Mouse (Mus musculus) intestine, embryonic 16.5 days (tissue): ENCODE data around the gene Fam131c. TPM values are rescaled to one million over a fixed set of nuclear protein-coding genes. Genes with fewer than 3 reads are reported as not detected.

ENCODE experiments used
- ATAC-seq: fragments of 200-750 bp; cut with Nextera tagmentation; 2 replicates; pipeline ENCODE4 v1.8.0; 2017; ENCODE audit warnings: moderate TSS enrichment, moderate library complexity
- H3K27ac ChIP-seq: fragments of 300-500 bp; sonication (generic); 2 replicates; pipeline ENCODE4 v1.5.1; 2014; ENCODE audit warnings: mild to moderate bottlenecking, low read length
- H3K27me3 ChIP-seq: fragments of 300-500 bp; sonication (generic); replicated peaks from 2 replicates; pipeline ENCODE4 v1.6.1; 2014; ENCODE audit warnings: low read length, control low read depth, mixed read lengths; ENCODE audit not compliant: control insufficient read depth, insufficient read depth
- H3K36me3 ChIP-seq: fragments of 300-500 bp; sonication (generic); 2 replicates; pipeline ENCODE4 v1.6.1; 2014; ENCODE audit warnings: low read length, control low read depth; ENCODE audit not compliant: control insufficient read depth, insufficient read depth
- H3K4me1 ChIP-seq: fragments of 300-500 bp; sonication (generic); 2 replicates; pipeline ENCODE4 v1.6.1; 2014; ENCODE audit warnings: low read length, control low read depth, mixed read lengths; ENCODE audit not compliant: control insufficient read depth, insufficient read depth
- H3K4me2 ChIP-seq: fragments of 300-500 bp; sonication (generic); 2 replicates; pipeline ENCODE4 v1.6.1; 2014; ENCODE audit warnings: low read depth, low read length, control low read depth
- H3K4me3 ChIP-seq: fragments of 300-500 bp; sonication (generic); 2 replicates; pipeline ENCODE4 v1.5.1; 2014; ENCODE audit warnings: mild to moderate bottlenecking, low read length
- H3K9ac ChIP-seq: fragments of 300-500 bp; sonication (generic); 2 replicates; pipeline ENCODE4 v1.6.1; 2014; ENCODE audit warnings: low read depth, low read length
- H3K9me3 ChIP-seq: fragments of 300-500 bp; sonication (generic); 2 replicates; pipeline ENCODE4 v1.6.1; 2016; ENCODE audit warnings: low read length, control low read depth; ENCODE audit not compliant: control insufficient read depth
- WGBS: fragments of 180-500 bp; shearing (Covaris S2); extraction: QIAGEN DNeasy Blood & Tissue Kit; methylation state at CpG from one replicate; pipeline ENCODE4 v1.1.7; 2014; 5-methylcytosine and 5-hydroxymethylcytosine counted together
- polyA plus RNA-seq: library from polyadenylated mRNA; unstranded; fragments of >200 nt; fragmentation: Nextera tagmentation; extraction: Ambion mirVana; gene quantifications from 2 replicates; pipeline ENCODE4 v1.2.1, GENCODE M21; 2015

The Fam131c gene
- polyA plus RNA-seq, 1 experiment from 2014 or later: 1.5 TPM

DNA sequence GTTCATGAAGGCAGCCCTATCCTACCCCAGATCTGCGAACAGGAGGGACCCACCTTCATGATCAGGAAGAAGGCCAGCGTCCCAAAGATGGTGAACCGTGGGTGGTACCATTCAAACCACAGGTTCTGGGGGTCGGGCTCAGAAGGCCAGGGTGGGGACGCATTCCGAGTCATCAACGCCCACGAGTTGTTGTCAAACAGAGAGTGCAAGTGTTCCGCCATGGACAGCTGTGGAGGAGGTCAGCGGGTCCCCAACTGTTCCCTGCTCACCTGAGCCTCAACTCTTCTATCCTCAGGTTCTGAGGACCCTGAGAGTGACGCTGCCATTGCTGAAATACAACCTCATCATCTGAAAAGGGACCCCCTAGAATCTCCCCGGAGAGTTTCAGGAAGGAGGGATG is 23.3 kb downstream of the Fam131c start:
- ATAC-seq: no peak
- WGBS: 77% methylated on average over 12 of the region's 12 CpGs
- no peak overlapping the region for H3K4me3 ChIP-seq
- no peak overlapping the region for H3K27ac ChIP-seq
- H3K36me3 ChIP-seq: no peaks in the 10 kb centered on the region
- H3K4me1 ChIP-seq: peaks cover 4% of the 10 kb centered on the region
- H3K9me3 ChIP-seq: no peaks in the 10 kb centered on the region
- H3K9ac ChIP-seq: no peak overlapping the region
- H3K4me2 ChIP-seq: no peak overlapping the region
- H3K27me3 ChIP-seq: no peaks in the 10 kb centered on the region

DNA sequence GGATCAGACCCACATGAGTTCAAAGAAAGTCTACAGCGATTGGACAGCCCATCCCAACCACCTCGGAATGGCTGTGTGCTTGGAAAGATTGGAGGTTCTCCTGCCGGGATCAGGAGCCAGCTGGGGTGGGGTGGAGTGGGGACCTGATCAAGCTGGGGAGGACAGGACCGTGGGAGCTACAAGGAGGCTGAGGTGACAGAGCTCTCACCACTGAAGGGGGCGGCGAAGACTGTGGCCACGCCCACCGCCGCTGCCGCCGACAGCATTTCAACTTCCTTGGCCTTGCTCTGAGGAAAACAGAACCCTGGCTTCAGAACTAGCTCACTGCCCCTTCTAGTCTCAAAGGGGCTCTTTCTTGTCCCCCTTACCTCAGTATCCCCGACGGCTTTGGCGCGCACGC is 26.7 kb downstream of the Fam131c start:
- Histone ChIP-seq H3K4me2 (peak overlapping the region; percentile 13), H3K36me3 (no peaks in the 10 kb centered on the region), H3K9ac (no peak overlapping the region), H3K27me3 (no peaks in the 10 kb centered on the region), H3K27ac (no peak overlapping the region), H3K4me1 (peaks cover 4% of the 10 kb centered on the region), H3K9me3 (no peaks in the 10 kb centered on the region), H3K4me3 (peak overlapping the region; percentile 10; the same call in 1 of the 2 replicates)
- ATAC-seq: no peak
- 13% methylated on average over 16 of the region's 16 CpGs for WGBS

DNA sequence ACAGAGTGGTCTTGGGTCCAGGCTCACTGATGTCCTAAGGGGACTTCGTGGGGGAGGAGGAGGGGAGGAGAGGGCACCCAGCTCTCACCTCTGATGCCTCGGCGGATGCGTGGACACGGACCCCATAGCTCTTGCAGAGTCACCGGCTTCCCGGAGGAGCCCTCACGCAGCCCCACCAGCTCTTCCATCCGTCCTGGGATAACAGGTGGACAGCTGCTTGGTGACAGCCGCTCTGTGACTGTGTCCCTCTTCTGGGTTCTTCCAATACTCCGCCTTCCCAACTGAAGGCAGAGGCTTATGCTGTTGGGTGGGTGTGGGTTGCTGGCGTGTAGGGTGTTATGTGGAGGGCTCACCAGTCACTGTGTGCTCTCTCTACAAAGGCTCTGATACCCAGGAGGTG is 29.8 kb downstream of the Fam131c start:
- Histone ChIP-seq H3K9ac (no peak overlapping the region), H3K9me3 (no peaks in the 10 kb centered on the region), H3K4me3 (no peak overlapping the region), H3K4me1 (peaks cover 4% of the 10 kb centered on the region), H3K27ac (no peak overlapping the region), H3K4me2 (no peak overlapping the region), H3K36me3 (no peaks in the 10 kb centered on the region), H3K27me3 (no peaks in the 10 kb centered on the region)
- 77% methylated on average over 12 of the region's 12 CpGs for WGBS
- ATAC-seq: no peak

DNA sequence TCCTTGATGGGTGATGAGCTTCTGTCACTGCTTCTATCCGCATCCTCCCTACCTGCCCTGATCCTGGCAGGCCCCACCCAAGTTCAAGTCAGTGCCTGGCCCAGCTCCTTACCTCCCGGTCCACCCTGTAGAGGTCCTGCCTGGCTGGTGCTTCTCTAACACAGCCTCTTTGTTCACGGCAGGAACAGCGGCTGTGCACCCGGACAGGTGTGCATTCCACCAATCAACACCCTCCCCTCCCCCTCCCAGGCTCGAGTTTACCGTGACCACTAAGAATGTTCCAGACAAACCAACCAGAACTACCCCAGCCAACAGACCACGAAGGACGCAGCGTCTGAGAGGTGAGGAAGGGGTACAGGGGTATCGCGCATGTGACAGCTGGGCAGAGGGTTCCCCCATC is 30.5 kb downstream of the Fam131c start, which contains the start of gene Clcnka:
Gene Clcnka, minus strand, starts transcription at position 180 of the 400 bp plus-strand sequence.
- 44% methylated on average over 12 of the region's 12 CpGs for WGBS
- peak; percentile 39; the same call in 1 of the 2 replicates for ATAC-seq
- Histone ChIP-seq H3K4me3 (no peak within 1 kb of the TSS), H3K27me3 (no peaks in the 10 kb centered on the region), H3K27ac (no peak within 1 kb of the TSS), H3K9me3 (no peaks in the 10 kb centered on the region), H3K36me3 (no peaks in the 10 kb centered on the region), H3K9ac (no peak within 1 kb of the TSS), H3K4me2 (no peak within 1 kb of the TSS), H3K4me1 (peaks cover 4% of the 10 kb centered on the region)

DNA sequence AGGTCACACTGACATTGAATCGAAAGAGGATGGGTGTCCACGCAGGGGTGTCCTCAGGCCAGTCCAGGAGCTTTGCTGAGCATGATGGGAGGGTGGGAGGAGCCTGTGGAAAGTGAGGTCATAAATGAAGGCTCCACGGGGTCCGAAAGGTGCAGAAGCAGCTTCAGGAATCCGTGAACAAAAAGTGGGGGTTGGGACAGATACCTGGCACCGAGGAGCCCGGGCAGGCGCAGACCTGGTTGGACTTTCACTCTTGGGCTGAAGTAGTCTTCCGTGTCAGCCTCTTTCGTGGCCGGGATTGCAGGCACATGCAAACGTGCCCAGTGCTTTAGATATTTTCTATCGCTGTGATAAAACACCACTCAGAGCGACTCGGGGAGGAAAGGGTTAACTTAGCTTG is 32.2 kb downstream of the Fam131c start:
- no peaks in the 10 kb centered on the region for H3K9me3 ChIP-seq
- H3K27ac ChIP-seq: no peak overlapping the region
- no peak overlapping the region for H3K9ac ChIP-seq
- H3K36me3 ChIP-seq: no peaks in the 10 kb centered on the region
- H3K27me3 ChIP-seq: no peaks in the 10 kb centered on the region
- no peak overlapping the region for H3K4me2 ChIP-seq
- H3K4me1 ChIP-seq: peaks cover 8% of the 10 kb centered on the region; the same call in 1 of the 2 replicates
- ATAC-seq: no peak
- H3K4me3 ChIP-seq: no peak overlapping the region
- 83% methylated on average over 15 of the region's 15 CpGs for WGBS

DNA sequence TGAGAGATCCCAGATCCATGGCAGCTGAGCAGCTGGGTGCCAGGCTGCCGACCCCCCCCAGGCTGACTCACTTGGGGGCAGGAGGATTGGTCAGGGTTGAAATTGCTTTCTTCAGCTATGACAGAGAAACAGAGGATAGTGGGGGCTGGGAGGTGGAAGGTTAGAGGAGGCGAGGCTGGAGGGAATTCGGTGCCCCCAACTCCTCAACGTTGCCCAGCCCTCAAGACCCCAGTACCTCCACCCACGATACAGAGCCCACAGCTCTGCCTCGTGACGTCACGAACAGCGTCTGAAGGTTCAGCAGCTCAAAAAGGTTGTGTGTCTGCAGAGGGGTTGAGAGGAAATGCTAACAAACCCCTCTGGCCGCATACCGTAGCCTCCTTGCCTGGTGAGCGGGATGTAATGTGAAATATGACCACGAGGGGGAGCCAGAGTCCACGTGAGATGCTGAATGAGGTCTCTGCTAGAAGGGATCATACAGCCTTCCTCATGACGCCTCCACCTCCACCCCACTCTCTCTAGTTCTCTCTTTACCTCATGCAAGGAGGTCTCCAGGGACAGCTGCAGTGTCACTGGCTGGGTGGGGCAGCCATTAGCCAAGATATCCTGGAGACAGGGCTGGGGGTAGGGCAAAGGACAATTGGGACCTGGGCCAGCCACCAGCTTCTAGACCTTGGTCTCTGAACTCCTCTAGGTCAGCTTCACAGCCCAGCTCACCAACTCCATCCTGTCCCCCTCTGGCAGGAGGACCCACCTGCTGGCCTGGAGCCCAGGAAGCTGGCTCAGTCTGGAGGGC is 36.7 kb downstream of the Fam131c start:
- Histone ChIP-seq H3K4me1 (peaks cover 15% of the 10 kb centered on the region), H3K36me3 (no peaks in the 10 kb centered on the region), H3K9me3 (no peaks in the 10 kb centered on the region), H3K27me3 (no peaks in the 10 kb centered on the region), H3K27ac (no peak overlapping the region), H3K4me3 (peak overlapping the region; percentile 23), H3K4me2 (peak overlapping the region; percentile 43), H3K9ac (peak overlapping the region; percentile 38; the same call in 1 of the 2 replicates)
- WGBS: 11% methylated on average over 15 of the region's 15 CpGs
- peak; percentile 82 for ATAC-seq

DNA sequence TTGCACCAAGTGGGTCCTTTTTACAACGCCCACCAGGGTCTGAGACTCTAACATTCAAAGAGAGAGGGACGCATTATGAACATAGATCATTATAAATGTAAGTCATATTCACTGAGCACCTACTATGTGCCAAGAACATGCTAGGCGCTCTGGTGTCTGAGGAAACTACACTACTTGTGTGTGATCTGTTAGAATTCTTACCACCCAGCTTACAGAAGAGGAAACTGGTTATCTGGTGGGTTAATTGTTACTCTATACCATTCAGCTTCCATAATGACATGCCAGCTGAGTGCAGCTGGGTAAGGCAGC is 37.2 kb downstream of the Fam131c start:
- H3K27ac ChIP-seq: no peak overlapping the region
- no peak overlapping the region for H3K9ac ChIP-seq
- H3K4me1 ChIP-seq: peaks cover 15% of the 10 kb centered on the region
- no peaks in the 10 kb centered on the region for H3K9me3 ChIP-seq
- no peak overlapping the region for H3K4me3 ChIP-seq
- no peaks in the 10 kb centered on the region for H3K27me3 ChIP-seq
- WGBS: 83% methylated on average over 3 of the region's 3 CpGs
- no peak for ATAC-seq
- H3K4me2 ChIP-seq: no peak overlapping the region
- no peaks in the 10 kb centered on the region for H3K36me3 ChIP-seq

DNA sequence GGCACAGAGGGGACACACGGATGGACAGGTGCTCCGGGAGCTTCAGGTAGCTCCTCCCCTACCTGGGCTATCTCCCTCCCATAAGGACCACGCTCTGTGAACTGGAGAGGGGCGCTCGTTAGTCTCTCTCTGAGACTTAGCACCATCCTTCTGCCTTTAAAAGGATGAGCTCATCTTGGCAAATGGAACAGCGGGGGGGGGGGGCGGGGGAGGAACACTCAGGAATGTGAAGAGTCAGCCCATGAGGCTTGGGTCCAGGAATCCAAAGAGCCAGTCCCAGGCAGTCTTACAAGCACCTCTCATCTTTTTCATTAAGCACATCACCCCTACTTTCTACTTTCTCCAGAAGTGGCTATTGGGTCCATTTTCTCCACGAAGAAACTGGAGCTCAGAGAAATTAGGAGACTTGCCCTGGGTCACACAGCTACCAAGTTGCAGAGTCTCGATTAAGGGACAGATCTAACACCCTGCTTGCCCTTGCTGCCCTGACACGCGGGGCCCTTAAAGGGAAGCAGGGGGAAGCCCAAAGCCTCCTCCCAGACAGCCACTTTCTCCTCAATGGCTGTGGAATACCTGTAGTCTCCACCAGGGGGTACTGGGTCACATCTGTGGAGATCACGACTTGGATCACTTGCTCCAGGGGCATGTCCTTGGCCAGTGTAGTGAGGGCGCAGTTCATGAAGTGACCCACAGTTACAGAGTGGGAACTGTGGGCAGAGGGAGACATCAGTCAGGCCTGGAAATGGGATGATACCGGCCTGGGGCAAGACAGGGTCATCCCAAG is 38.7 kb downstream of the Fam131c start:
- 39% methylated on average over 12 of the region's 14 CpGs for WGBS
- peak; percentile 44 for ATAC-seq
- Histone ChIP-seq H3K9me3 (no peaks in the 10 kb centered on the region), H3K4me3 (no peak overlapping the region), H3K36me3 (no peaks in the 10 kb centered on the region), H3K27ac (peak overlapping the region; percentile 18; the same call in 1 of the 2 replicates), H3K27me3 (no peaks in the 10 kb centered on the region), H3K4me2 (no peak overlapping the region), H3K4me1 (peaks cover 15% of the 10 kb centered on the region), H3K9ac (0 out of 2 replicates have a peak overlapping the region, but pooled peaks have one; percentile 6)

DNA sequence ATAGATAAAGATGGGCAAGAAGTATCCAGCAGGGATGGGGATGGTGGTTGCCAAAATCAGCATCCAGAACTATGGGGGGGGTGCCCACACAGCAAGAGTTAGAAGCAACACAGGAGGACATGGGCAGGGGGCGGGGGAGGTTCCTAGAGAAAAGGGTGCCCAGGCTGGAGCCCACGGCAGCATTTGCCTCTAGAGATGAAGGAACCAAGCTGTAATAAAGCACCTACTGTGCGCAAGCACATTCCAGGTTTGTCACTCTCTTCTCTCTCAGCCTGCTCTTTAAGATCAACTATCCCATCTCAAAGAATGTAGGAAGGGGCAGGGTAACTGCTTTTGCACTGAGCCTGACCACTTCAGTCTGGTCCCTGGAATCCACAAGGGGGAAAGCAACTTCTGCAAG is 40.6 kb downstream of the Fam131c start:
- Histone ChIP-seq H3K9ac (no peak overlapping the region), H3K4me3 (no peak overlapping the region), H3K27me3 (no peaks in the 10 kb centered on the region), H3K4me2 (no peak overlapping the region), H3K9me3 (no peaks in the 10 kb centered on the region), H3K4me1 (peaks cover 15% of the 10 kb centered on the region), H3K27ac (no peak overlapping the region), H3K36me3 (no peaks in the 10 kb centered on the region)
- WGBS: 94% methylated on average over 3 of the region's 3 CpGs
- no peak for ATAC-seq
